Mouse (Mus musculus): ENCODE data around the gene Atxn7l3.

Atxn7l3 gene

GRCm38 (mm10) chr11:102296491-102297472 is at the start of gene Atxn7l3:
Atxn7l3 (minus strand) TSS chr11:102296631.
- peak; percentile 97 to 100 for DNase-seq

GRCm38 (mm10) chr11:102344458-102344857 is 48.0 kb upstream of the Atxn7l3 start:
- no peak for DNase-seq

GRCm38 (mm10) chr11:102342742-102343141 is 46.3 kb upstream of the Atxn7l3 start:
- no peak for DNase-seq

GRCm38 (mm10) chr11:102341101-102341500 is 44.7 kb upstream of the Atxn7l3 start:
- DNase-seq: no peak

GRCm38 (mm10) chr11:102339624-102340023 is 43.2 kb upstream of the Atxn7l3 start:
- peak in 1 of 2 experiments; percentile 60 for DNase-seq

GRCm38 (mm10) chr11:102339195-102339594 is 42.8 kb upstream of the Atxn7l3 start:
- peak; percentile 79 to 85 for DNase-seq

- DNase-seq: peak; percentile 97 to 99
Measured at GRCm38 (mm10) chr11:102338561-102338960, 42.1 kb upstream of the Atxn7l3 start.

- DNase-seq: no peak
Measured at GRCm38 (mm10) chr11:102337921-102338320, 41.5 kb upstream of the Atxn7l3 start.

GRCm38 (mm10) chr11:102336191-102336590 is 39.8 kb upstream of the Atxn7l3 start:
- DNase-seq: no peak

GRCm38 (mm10) chr11:102334973-102335700 is 38.7 kb upstream of the Atxn7l3 start:
- no peak for DNase-seq

GRCm38 (mm10) chr11:102334010-102334409 is 37.6 kb upstream of the Atxn7l3 start:
- no peak for DNase-seq

- no peak for DNase-seq
Measured at GRCm38 (mm10) chr11:102333061-102333460, 36.6 kb upstream of the Atxn7l3 start.

GRCm38 (mm10) chr11:102331806-102332205 is 35.4 kb upstream of the Atxn7l3 start:
- no peak for DNase-seq

GRCm38 (mm10) chr11:102330039-102330438 is 33.6 kb upstream of the Atxn7l3 start:
- DNase-seq: no peak

- no peak for DNase-seq
Measured at GRCm38 (mm10) chr11:102329518-102329917, 33.1 kb upstream of the Atxn7l3 start.

GRCm38 (mm10) chr11:102327839-102328238 is 31.4 kb upstream of the Atxn7l3 start:
- DNase-seq: no peak

- DNase-seq: no peak
Measured at GRCm38 (mm10) chr11:102327250-102327649, 30.8 kb upstream of the Atxn7l3 start.

GRCm38 (mm10) chr11:102323516-102323915 is 27.1 kb upstream of the Atxn7l3 start:
- DNase-seq: no peak

GRCm38 (mm10) chr11:102321931-102322330 is 25.5 kb upstream of the Atxn7l3 start:
- DNase-seq: no peak

GRCm38 (mm10) chr11:102320686-102321005 is 24.2 kb upstream of the Atxn7l3 start:
- peak; percentile 70 to 75 for DNase-seq

GRCm38 (mm10) chr11:102319941-102320685 is 23.7 kb upstream of the Atxn7l3 start:
- peak; percentile 91 to 96 for DNase-seq

- peak; percentile 90 to 93 for DNase-seq
Measured at GRCm38 (mm10) chr11:102319410-102319792, 23.0 kb upstream of the Atxn7l3 start, which contains the start of gene Ubtf. Ubtf (minus strand) TSS chr11:102319742.

Measured in cerebellum, adult 18-20 months (tissue).